Mouse (Mus musculus): ENCODE measurements at regions not wholly inside any gene's neighbourhood (a gene's known extent, or its start where the extent isn't known, plus 50 kb on each side); places are given as distances from the start of the nearest gene placed in this dataset.
A peak's percentile ranks its signal among the peaks of the same experiment; 100 is the strongest.

GRCm38 (mm10) chr10:56587205-56587604 lies 210.1 kb downstream of the Gja1 start:
- DNase-seq (ENCODE audit: low spot score in 2 of 2): no peak

GRCm38 (mm10) chr10:56597382-56597781 lies 220.3 kb downstream of the Gja1 start:
- no peak for DNase-seq (ENCODE audit: low spot score in 2 of 2)

DNA sequence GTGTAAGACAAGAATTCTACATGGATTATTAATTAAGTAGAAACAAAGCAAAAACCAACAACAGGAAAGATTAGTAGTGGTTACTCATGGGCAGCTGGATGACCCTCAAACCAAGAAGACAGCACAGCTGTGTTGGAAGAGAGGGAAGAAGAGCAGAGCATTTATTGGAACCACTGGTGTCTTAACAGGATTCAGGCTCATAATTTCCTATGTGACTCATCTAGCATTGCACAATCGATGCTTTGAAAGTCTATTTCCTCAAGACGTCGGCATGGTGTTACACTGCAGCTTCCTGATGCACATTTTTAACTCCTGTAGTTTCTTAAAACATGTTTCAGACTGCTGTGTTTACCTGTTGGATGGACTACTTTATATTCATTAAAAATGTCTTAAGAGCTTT lies 221.1 kb downstream of the Gja1 start:
- no peak for DNase-seq (ENCODE audit: low spot score in 2 of 2)

DNA sequence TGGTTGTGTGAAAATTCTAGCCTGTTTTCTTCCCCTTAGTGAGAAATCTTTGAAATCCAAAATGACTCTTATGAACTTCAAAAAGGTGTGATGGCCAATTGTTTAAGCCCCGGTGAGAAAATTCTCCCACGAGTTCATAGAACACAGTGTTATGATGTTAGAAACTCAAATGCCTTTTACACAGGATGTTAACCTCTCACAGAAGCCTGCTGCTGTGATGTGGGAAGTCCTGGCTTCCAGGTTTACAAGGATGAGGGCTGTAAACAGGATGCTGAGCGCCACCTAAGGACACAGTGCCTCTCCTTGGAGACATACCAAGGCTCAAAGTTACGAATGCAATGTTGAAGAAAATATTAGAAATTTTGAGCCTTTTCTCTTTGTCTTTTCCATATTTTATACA lies 222.8 kb downstream of the Gja1 start:
- DNase-seq (ENCODE audit: low spot score in 2 of 2): no peak

DNA sequence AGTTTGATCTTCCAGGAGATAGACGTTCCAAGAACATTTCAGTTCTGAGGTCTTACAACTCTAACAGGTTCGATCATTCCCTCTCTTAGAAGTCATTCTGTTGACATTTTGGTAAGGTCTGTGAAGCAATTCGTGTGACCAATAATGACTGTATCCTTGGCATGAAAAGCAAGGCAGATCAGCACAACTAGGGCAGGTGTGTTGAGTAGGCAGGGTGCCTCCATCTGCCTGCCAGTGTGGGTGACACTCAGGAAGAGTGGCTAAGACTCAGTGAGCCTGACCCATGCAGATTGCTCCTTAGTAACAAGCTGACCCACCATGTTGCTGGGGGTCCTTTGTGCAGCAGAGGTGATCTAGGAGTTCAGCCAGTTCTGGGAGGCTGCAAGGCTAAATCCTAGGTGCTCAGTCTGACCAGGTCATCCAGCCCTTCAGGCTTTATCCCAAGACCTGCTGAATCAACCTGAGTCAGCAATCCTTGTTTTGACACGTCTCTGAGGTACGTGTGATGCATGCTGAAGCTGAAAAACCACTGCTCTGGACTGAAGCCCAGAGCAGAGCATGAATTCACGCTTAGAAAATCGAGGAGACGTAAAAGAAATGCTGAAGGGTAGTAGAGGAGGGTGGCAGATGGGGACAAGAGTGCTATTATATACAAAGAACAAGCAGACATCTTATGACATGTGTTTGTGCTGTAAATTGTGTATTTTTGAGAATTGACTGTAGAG lies 234.6 kb downstream of the Gja1 start:
- DNase-seq (ENCODE audit: low spot score in 2 of 2): peak; percentile 3 to 10

GRCm38 (mm10) chr10:56642656-56643055 lies 265.5 kb downstream of the Gja1 start:
- no peak for DNase-seq (ENCODE audit: low spot score in 2 of 2)

DNA sequence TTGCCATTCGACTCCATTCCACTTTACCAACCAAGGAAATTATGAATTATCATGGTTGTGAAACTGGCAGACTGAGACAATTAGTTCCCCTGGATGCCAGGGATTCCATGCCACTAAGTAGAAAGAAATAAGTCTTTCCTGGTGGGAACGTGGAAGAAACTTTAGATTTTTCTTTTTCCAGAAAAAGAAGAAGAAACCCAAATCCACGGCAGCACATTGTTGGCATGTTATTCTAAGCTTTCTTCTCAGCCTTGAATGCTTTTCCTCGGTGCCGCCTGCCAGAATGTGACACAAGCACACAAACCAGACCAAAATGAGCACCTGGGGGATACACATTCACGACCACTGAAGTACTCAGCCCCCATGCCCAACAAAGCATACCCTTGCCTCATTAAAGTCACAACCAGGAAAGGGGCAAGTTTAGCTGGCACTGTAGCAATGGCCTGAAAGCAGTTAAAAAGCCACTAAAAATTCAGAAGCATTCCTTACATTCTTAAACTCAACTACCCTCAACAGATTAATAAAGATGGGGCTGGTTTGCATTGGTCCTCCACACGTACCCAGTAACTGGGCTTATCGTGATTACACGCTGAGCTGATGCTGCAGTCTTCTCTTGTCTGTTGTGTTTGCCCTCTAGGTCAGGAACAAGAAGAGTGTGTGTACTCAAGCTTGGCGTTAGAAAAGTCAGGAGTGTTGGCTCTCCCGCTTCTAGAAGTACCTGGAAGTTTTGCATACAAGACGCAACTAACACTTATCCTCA lies 266.4 kb downstream of the Gja1 start:
- DNase-seq (ENCODE audit: low spot score in 2 of 2): no peak

- DNase-seq (ENCODE audit: low spot score in 2 of 2): no peak
These were observed 283.4 kb downstream of the Gja1 start for GRCm38 (mm10) chr10:56660501-56660900.

- no peak for DNase-seq (ENCODE audit: low spot score in 2 of 2)
These were observed 296.8 kb downstream of the Gja1 start for GRCm38 (mm10) chr10:56673919-56674318.

- no peak for DNase-seq (ENCODE audit: low spot score in 2 of 2)
These were observed 305.8 kb downstream of the Gja1 start for GRCm38 (mm10) chr10:56682901-56683300.

- no peak for DNase-seq (ENCODE audit: low spot score in 2 of 2)
These were observed 308.6 kb downstream of the Gja1 start for GRCm38 (mm10) chr10:56685655-56686250.

- DNase-seq (ENCODE audit: low spot score in 2 of 2): no peak
These were observed 314.3 kb downstream of the Gja1 start for GRCm38 (mm10) chr10:56691467-56691866.

- no peak for DNase-seq (ENCODE audit: low spot score in 2 of 2)
These were observed 318.0 kb downstream of the Gja1 start for GRCm38 (mm10) chr10:56695100-56695499.

GRCm38 (mm10) chr10:56700126-56700525 lies 323.0 kb downstream of the Gja1 start:
- peak in 1 of 2 experiments; percentile 53 for DNase-seq (ENCODE audit: low spot score in 2 of 2)

DNA sequence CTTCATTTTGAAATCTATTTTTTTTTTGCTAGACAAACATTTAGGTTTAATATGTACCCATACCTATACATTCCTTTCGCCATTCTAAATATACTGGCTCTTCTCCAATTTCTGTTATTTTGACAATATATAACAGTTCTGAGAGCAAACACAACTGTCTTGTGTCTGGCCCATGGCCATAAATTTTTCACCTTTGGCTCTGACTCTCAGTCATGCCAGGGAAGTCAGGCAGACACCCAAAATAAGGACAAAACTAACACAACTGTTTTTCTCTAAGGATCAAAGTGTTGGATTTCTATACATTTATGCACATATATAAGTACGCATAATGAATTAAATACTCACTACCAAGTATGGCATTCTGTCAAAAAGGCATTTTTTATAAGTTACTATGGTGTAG lies 331.3 kb downstream of the Gja1 start:
- DNase-seq (ENCODE audit: low spot score in 2 of 2): peak in 1 of 2 experiments; percentile 2

DNA sequence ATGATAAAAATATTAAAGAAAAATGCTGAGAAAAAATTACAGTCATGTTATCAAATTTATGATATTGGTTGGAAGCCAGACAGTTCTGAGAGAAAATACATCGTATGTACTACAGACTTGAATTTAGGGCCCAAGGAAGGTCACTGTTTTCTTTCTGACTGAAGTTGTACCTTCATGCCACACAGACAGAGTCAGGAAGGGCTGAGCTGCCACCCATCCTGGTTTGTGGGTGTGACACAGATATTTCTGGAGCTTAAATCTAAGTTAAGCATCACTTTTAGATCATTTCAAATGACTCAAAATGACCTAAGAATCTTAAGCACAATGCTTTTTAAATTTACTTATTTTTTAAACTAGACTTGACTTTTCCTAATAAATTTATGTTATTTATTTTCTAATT lies 331.8 kb downstream of the Gja1 start:
- no peak for DNase-seq (ENCODE audit: low spot score in 2 of 2)

- DNase-seq (ENCODE audit: low spot score in 2 of 2): no peak
These were observed 335.5 kb downstream of the Gja1 start for GRCm38 (mm10) chr10:56712611-56713105.

GRCm38 (mm10) chr10:56737073-56737472 lies 359.9 kb downstream of the Gja1 start:
- no peak for DNase-seq (ENCODE audit: low spot score in 2 of 2)

DNA sequence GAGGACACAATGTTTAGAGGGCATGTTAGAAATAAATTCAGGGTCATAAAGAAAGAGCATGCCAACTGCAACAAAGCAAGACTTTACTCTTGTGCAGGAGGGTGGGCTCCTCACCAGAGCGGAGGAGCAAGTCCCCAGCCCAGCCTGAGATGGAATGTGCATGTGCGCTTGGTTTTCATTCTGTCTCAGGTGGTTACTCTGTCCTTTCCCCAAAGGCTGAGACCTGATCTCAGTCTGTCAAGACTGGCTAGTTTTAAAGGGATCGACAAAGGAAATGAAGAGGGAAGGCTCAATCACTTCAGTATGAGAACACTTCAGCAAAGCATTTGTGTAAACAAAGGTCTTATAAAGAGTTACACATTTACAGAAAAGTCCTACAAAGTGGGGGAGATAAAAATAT lies 362.5 kb downstream of the Gja1 start:
- DNase-seq (ENCODE audit: low spot score in 2 of 2): no peak

GRCm38 (mm10) chr10:56752134-56752533 lies 375.0 kb downstream of the Gja1 start:
- DNase-seq (ENCODE audit: low spot score in 2 of 2): no peak

GRCm38 (mm10) chr10:56753576-56753975 lies 376.4 kb downstream of the Gja1 start:
- no peak for DNase-seq (ENCODE audit: low spot score in 2 of 2)

- peak in 1 of 2 experiments; percentile 8 for DNase-seq (ENCODE audit: low spot score in 2 of 2)
These were observed 377.5 kb downstream of the Gja1 start for GRCm38 (mm10) chr10:56754546-56755175.

All from urinary bladder, postnatal 36 days (tissue).